Mouse (Mus musculus): ENCODE measurements around the gene Zfp282. TPM values are rescaled to one million over a fixed set of nuclear protein-coding genes. Genes with fewer than 3 reads are reported as not detected.

Zfp282 gene
- polyA plus RNA-seq, 1 experiment from 2014 or later: 7.6 TPM

DNA sequence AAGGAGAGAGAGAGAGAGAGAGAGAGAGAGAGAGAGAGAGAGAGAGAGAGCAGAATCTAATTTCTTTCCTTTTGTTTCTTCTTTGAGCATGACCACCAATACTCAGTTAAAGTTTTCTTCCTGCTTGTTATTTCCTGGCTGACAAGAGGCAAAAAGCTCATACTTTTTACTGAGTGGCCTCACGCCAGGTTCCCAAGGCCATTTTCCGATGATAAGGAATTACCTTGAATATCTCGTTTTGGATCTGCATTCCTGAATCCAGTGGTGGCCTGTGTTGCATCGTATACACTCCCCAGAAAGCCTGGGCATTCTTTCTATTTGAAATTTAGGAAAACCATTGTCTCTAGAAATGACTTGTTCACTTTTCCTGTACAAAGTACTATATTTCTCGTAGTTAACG lies 22.4 kb downstream of the Zfp282 start:
- Histone ChIP-seq H3K4me3 (no peak overlapping the region), H3K27me3 (replicated peaks) (peaks cover 20% of the 10 kb centered on the region), H3K9ac (no peak overlapping the region), H3K9me3 (peaks cover 3% of the 10 kb centered on the region; the same call in 1 of the 2 replicates), H3K4me2 (no peak overlapping the region), H3K4me1 (no peaks in the 10 kb centered on the region), H3K36me3 (peaks cover 75% of the 10 kb centered on the region), H3K27ac (replicated peaks) (no peak overlapping the region)
- no peak for ATAC-seq (ENCODE audit: extremely low read depth, insufficient number of reproducible peaks, low FRiP score, low TSS enrichment)
- WGBS: 86% methylated on average over 6 of the region's 6 CpGs

DNA sequence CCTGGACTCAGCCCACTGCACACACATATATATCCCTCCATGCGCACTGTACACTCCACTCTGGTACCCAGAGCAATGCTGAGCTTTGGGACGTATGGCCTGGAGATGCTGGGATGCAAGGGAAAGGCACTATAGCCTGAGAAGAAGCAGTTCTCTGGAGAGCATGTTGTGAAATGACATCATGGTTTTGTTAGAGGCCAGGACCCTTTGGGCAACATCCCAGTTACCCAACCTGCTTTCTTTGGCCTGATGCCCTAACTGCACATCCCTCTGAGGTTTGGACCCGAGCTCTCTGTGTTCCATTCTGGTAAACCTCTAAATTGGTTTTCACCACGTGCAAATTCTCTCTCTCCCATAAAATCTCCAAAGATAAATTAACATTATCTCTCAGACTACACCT lies 26.6 kb downstream of the Zfp282 start:
- H3K4me2 ChIP-seq: no peak overlapping the region
- peaks cover 6% of the 10 kb centered on the region; the same call in 1 of the 2 replicates for H3K9me3 ChIP-seq
- 80% methylated on average over 4 of the region's 4 CpGs for WGBS
- ATAC-seq (ENCODE audit: extremely low read depth, insufficient number of reproducible peaks, low FRiP score, low TSS enrichment): no peak
- H3K4me3 ChIP-seq: no peak overlapping the region
- no peaks in the 10 kb centered on the region for H3K4me1 ChIP-seq
- H3K27me3 ChIP-seq (replicated peaks): peaks cover 32% of the 10 kb centered on the region
- no peak overlapping the region for H3K9ac ChIP-seq
- H3K36me3 ChIP-seq: peaks cover 99% of the 10 kb centered on the region
- H3K27ac ChIP-seq (replicated peaks): no peak overlapping the region

- H3K4me2 ChIP-seq: peak overlapping the region; percentile 39
- peaks cover 32% of the 10 kb centered on the region for H3K27me3 ChIP-seq (replicated peaks)
- 53% methylated on average over 19 of the region's 19 CpGs for WGBS
- ATAC-seq (ENCODE audit: extremely low read depth, insufficient number of reproducible peaks, low FRiP score, low TSS enrichment): no peak
- H3K9me3 ChIP-seq: peaks cover 6% of the 10 kb centered on the region; the same call in 1 of the 2 replicates
- peaks cover 94% of the 10 kb centered on the region for H3K36me3 ChIP-seq
- no peak overlapping the region for H3K9ac ChIP-seq
- no peaks in the 10 kb centered on the region for H3K4me1 ChIP-seq
- no peak overlapping the region for H3K4me3 ChIP-seq
- no peak overlapping the region for H3K27ac ChIP-seq (replicated peaks)
Observed at GRCm38 (mm10) chr6:47904361-47904760, 27.4 kb downstream of the Zfp282 start.

DNA sequence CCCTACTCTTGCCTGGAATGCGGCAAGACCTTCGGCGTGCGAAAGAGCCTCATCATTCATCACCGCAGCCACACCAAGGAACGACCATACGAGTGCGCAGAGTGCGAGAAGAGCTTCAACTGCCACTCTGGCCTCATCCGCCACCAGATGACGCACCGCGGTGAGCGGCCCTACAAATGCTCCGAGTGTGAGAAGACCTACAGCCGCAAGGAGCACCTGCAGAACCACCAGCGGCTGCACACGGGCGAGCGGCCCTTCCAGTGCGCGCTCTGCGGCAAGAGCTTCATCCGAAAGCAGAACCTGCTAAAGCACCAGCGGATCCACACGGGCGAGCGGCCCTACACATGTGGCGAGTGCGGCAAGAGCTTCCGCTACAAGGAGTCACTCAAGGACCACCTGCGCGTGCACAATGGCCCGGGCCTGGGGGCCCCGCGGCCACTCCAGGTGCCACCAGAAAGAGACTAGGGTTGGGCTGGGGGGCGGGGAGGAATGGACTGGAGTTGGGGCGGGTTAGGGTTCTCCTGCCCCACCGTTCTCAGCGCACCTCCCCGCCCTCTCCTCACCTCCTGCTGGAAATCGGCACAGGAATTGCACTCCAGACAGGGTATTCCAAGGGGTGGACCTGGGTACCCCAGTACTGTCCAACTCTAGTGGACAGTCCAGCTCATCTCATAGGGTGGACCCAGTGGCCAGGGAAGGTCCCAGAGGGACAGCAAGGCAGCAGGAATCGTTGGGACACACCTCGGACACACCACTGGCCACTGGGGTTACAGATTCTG lies 28.1 kb downstream of the Zfp282 start:
- Histone ChIP-seq H3K4me2 (no peak overlapping the region), H3K9ac (no peak overlapping the region), H3K9me3 (peaks cover 6% of the 10 kb centered on the region; the same call in 1 of the 2 replicates), H3K36me3 (peaks cover 86% of the 10 kb centered on the region), H3K4me3 (no peak overlapping the region), H3K27ac (replicated peaks) (no peak overlapping the region), H3K27me3 (replicated peaks) (peaks cover 32% of the 10 kb centered on the region), H3K4me1 (no peaks in the 10 kb centered on the region)
- 62% methylated on average over 44 of the region's 44 CpGs for WGBS
- no peak for ATAC-seq (ENCODE audit: extremely low read depth, insufficient number of reproducible peaks, low FRiP score, low TSS enrichment)

DNA sequence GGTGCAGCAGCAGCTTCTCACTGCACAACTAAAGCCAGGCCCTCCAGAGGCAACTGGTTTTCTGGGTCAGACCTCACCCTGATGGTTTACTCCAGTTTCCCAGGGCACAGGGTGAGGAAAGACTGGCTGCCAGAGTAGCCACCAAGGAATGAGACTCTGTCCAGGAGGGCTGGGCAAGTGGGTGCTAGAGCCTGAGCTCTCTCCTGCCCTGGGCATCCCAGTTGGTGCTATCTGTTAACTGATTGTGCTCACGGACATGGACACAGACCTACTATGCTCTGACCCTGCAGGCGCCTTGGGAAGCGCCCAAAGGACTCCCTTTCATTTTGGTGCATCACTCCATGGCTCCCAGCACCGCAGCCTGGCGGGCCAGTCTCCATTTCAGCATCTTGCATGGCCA lies 29.3 kb downstream of the Zfp282 start:
- H3K9ac ChIP-seq: no peak overlapping the region
- 86% methylated on average over 5 of the region's 5 CpGs for WGBS
- H3K4me1 ChIP-seq: no peaks in the 10 kb centered on the region
- peaks cover 32% of the 10 kb centered on the region for H3K27me3 ChIP-seq (replicated peaks)
- no peak for ATAC-seq (ENCODE audit: extremely low read depth, insufficient number of reproducible peaks, low FRiP score, low TSS enrichment)
- no peak overlapping the region for H3K4me3 ChIP-seq
- H3K27ac ChIP-seq (replicated peaks): no peak overlapping the region
- no peak overlapping the region for H3K4me2 ChIP-seq
- H3K9me3 ChIP-seq: peaks cover 6% of the 10 kb centered on the region; the same call in 1 of the 2 replicates
- H3K36me3 ChIP-seq: peaks cover 74% of the 10 kb centered on the region

- Histone ChIP-seq H3K27me3 (replicated peaks) (peaks cover 15% of the 10 kb centered on the region), H3K4me3 (no peak overlapping the region), H3K9me3 (peaks cover 6% of the 10 kb centered on the region; the same call in 1 of the 2 replicates), H3K36me3 (peaks cover 47% of the 10 kb centered on the region), H3K4me1 (no peaks in the 10 kb centered on the region), H3K4me2 (no peak overlapping the region), H3K9ac (no peak overlapping the region), H3K27ac (replicated peaks) (no peak overlapping the region)
- WGBS: 86% methylated on average over 1 of the region's 1 CpGs
- no peak for ATAC-seq (ENCODE audit: extremely low read depth, insufficient number of reproducible peaks, low FRiP score, low TSS enrichment)
Observed at GRCm38 (mm10) chr6:47909007-47909406, 32.0 kb downstream of the Zfp282 start.

DNA sequence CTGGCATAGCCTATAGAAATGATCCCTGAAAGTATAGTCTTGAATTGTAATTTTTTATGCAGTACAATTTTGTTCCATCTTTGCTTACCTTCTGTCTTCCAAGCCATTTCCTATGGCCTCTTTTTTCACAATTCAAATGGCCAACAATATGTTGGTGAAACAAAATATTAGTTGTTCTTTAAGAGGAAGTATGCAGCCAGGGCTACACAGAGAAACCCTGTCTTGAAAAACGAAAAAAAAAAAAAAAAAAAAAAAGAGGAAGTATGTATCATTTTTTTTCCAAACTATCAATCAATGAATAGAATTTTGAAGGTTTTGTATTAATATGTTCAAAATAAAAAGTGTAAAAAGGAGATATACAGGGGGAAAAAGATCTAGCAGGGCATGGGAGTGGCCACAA lies 34.6 kb downstream of the Zfp282 start:
- no peak overlapping the region for H3K27ac ChIP-seq (replicated peaks)
- ATAC-seq (ENCODE audit: extremely low read depth, insufficient number of reproducible peaks, low FRiP score, low TSS enrichment): no peak
- no peaks in the 10 kb centered on the region for H3K27me3 ChIP-seq (replicated peaks)
- peaks cover 21% of the 10 kb centered on the region for H3K36me3 ChIP-seq
- 57% methylated on average over 1 of the region's 1 CpGs for WGBS
- no peaks in the 10 kb centered on the region for H3K9me3 ChIP-seq
- no peak overlapping the region for H3K4me3 ChIP-seq
- no peak overlapping the region for H3K9ac ChIP-seq
- no peak overlapping the region for H3K4me2 ChIP-seq
- no peaks in the 10 kb centered on the region for H3K4me1 ChIP-seq

- Histone ChIP-seq H3K4me2 (no peak overlapping the region), H3K4me3 (no peak overlapping the region), H3K9ac (no peak overlapping the region), H3K4me1 (no peaks in the 10 kb centered on the region), H3K36me3 (peaks cover 8% of the 10 kb centered on the region), H3K27ac (replicated peaks) (no peak overlapping the region), H3K27me3 (replicated peaks) (no peaks in the 10 kb centered on the region), H3K9me3 (no peaks in the 10 kb centered on the region)
- WGBS: 49% methylated on average over 3 of the region's 3 CpGs
- ATAC-seq (ENCODE audit: extremely low read depth, insufficient number of reproducible peaks, low FRiP score, low TSS enrichment): no peak
Observed at GRCm38 (mm10) chr6:47912991-47913390, 36.0 kb downstream of the Zfp282 start.

DNA sequence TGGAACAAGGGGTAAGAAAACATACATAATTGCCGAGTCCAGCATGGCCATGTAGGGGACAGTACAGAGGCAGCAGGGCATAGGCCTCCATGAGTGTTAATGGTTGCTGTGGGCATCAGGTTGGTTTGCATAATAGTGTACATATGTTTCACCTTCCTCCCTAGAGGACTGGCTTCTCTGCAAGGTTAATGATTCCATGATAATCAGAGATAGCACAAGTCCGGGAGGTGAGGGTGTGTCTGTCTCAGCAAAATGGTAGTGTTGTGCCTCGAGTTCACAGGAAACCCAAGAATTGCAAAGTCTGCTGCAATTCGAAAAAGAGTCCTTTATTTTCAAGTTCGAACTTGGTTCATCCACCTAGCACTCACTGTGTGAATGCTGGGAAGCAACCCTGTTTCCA lies 40.0 kb downstream of the Zfp282 start:
- Histone ChIP-seq H3K9ac (no peak overlapping the region), H3K4me3 (no peak overlapping the region), H3K27ac (replicated peaks) (no peak overlapping the region), H3K36me3 (no peaks in the 10 kb centered on the region), H3K4me1 (peaks cover 15% of the 10 kb centered on the region), H3K4me2 (no peak overlapping the region), H3K9me3 (no peaks in the 10 kb centered on the region), H3K27me3 (replicated peaks) (no peaks in the 10 kb centered on the region)
- no peak for ATAC-seq (ENCODE audit: extremely low read depth, insufficient number of reproducible peaks, low FRiP score, low TSS enrichment)
- WGBS: 69% methylated on average over 5 of the region's 5 CpGs

DNA sequence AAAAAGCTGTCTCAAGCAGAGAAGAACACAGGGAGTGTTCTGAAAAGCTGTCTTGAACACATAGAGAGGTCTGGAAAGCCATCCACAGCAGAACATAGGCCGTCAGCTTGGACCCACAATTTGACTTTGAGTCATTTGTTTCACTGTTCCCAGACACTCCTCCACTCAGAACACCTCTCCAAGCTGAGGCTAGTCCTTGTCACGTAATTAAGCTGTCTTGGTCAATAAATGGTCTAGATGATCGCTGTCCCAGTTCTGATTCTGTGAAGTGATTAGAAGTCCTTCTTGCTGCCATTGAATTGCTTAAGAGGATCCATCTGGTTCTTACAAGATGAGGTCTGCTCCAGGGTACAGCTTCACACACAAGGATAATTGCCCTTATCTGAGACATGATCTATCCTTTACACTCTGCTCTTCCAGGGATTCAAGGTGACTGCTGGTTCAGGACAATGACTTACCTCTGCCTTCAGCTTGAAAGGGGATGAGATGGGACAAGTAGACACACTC lies 41.8 kb downstream of the Zfp282 start:
- H3K4me2 ChIP-seq: no peak overlapping the region
- WGBS: 70% methylated on average over 3 of the region's 3 CpGs

DNA sequence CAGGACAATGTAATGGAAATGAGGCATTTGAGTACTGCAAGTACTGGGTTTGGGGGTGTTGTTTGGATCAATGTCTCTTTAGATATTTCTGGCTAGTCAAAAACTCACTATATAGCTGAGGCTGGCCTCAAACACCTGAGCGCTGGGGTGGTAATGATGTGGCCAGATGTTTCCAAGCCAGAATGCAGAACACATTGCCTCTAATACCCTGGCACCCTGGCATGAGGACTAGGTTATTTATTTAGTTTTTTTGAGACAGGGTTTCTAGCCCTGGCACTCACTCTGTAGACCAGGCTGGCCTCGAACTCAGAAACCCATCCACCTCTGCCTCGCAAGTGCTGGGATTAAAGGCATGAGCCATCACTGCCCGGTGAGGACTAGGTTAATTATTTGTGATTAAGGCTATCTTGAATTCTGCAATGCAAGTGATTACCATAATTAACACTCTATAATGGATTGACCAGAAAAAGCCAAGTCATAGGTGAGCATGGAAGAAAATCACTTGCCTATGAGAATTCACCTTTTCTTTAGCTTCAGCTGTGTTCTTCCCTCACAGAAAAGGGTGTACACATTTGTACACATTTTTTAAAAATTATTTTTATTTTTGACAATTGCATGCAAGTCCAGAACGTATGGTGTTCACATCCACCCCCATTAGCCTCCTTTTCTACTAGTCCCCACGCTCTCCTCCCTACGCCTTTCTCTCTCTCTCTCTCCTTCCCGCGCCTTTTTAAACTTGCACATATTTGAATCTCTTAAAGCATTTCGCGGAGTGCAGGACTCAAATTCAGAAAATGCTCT lies 42.8 kb downstream of the Zfp282 start:
- ATAC-seq (ENCODE audit: extremely low read depth, insufficient number of reproducible peaks, low FRiP score, low TSS enrichment): no peak
- Histone ChIP-seq H3K4me2 (peak overlapping the region; percentile 87), H3K27ac (replicated peaks) (peak overlapping the region; percentile 97; the same call in 1 of the 2 replicates), H3K4me1 (peaks cover 22% of the 10 kb centered on the region), H3K4me3 (peak overlapping the region; percentile 92), H3K9me3 (no peaks in the 10 kb centered on the region), H3K27me3 (replicated peaks) (no peaks in the 10 kb centered on the region), H3K36me3 (peaks cover 3% of the 10 kb centered on the region), H3K9ac (peak overlapping the region; percentile 94)
- 27% methylated on average over 11 of the region's 11 CpGs for WGBS

More for the DNA sequence above, 41.8 kb downstream of the Zfp282 start:
- H3K4me1 ChIP-seq: peaks cover 22% of the 10 kb centered on the region
- H3K27me3 ChIP-seq (replicated peaks): no peaks in the 10 kb centered on the region
- ATAC-seq (ENCODE audit: extremely low read depth, insufficient number of reproducible peaks, low FRiP score, low TSS enrichment): no peak
- H3K4me3 ChIP-seq: no peak overlapping the region
- no peak overlapping the region for H3K27ac ChIP-seq (replicated peaks)
- peaks cover 3% of the 10 kb centered on the region for H3K36me3 ChIP-seq
- H3K9ac ChIP-seq: no peak overlapping the region
- H3K9me3 ChIP-seq: no peaks in the 10 kb centered on the region

Data from heart, embryonic 13.5 days (tissue).